Mouse (Mus musculus): Measurements from ENCODE around the gene Spry1. TPM values are rescaled to one million over a fixed set of nuclear protein-coding genes. Genes with fewer than 3 reads are reported as not detected.

Spry1 gene
- total RNA-seq, 2 experiments from 2014 or later = 22.6 to 22.8 TPM

DNA sequence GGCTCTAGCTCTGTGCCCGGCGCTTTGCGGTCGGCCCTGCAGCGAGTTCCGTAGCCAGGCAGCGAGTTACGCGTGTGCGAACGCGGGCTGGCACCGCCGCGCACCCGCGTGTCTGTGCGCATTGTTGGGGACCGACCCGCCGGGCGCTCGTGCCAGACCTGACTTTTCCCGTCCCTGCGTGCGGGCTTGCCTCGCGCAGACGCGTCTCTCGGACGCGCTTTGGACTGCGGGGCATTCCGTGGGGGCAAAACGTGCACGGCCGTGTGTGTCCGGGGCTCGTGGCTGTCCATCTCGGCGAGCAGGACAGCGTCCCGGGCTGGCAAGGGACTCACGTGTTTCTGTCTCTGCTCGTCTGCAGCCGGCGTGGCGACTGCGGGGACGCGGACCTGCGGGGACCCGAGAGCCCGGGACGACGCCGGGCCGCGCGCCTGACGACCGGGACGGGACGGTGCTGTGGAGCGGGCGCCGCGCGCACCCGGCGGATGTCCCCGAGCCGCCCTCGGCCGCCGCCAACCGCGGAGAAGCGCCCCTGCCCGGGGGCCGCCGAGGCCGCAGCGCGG, 495 bp downstream of the Spry1 start:
- peak; percentile 37 for DNase-seq (ENCODE audit: low spot score)
- intact Hi-C loops (cut with DNase I) = loop anchor here (2.0 to 5.0 kb wide), 3 partner anchors 87 to 337 kb away; no protein-coding TSS in a partner anchor

DNA sequence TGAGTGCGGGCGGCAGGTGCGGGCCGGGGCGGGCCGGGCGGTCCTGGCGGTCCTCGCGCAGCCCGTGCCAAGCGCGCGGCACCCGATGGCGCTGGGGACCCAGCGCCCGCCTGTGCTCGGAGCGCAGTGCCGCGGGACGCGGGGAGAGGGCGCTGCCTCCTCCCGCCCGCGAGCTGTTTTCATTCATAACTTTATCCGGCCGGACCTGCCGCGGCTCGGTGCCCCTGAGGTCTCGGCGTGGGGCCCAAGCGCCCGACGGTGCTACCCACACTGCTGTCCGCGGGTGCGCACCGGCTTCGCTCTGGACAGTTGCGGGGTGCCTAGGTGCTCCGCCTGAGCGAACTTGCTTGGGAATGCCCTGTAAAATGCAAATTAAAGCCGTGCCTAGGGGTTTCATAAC, 1.1 kb downstream of the Spry1 start:
- DNase-seq (ENCODE audit: low spot score) = peak; percentile 49
- intact Hi-C loops (cut with DNase I) = loop anchor here (2.0 to 5.0 kb wide), 3 partner anchors 86 to 336 kb away; no protein-coding TSS in a partner anchor

DNA sequence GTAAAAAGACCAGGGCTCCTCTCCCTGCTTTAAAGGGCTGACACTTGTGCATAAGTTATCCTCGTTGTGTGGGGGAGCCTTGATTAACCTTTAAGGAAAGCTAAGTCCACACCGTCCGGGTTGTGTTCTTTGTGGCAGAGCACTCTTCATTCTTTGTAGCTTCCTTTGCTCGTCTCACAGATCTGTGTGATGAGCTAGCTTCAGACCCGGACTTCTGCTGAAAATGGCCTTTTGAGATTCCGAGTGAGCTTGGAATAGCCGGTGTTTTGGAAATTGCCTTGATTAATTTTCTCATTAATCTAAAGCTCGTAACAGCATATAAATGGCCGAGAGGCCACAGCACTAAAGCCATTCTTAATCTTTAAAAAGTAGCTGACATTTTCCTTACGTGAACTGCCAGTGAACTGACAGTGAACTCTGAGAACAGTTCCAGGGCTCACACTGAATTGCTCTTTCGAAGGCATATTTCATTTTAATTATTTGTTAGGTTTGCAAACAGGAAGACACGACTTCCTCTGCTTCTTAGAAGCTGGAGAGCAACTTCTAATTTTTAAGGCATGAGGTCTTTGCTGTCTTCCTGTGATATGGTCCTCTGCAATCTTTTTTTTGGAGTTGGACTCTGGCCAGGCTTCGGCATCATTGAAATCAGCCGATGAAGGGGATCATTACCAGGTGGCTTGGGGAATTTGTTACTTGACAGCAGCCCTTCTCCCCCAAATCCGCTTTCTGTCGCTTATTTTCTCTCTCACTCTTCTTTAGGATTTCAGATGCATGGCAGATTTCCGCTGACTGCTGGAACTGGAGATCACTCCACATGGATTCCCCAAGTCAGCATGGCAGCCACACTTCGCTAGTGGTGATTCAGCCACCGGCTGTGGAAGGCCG, 2.3 kb downstream of the Spry1 start:
- intact Hi-C loops (cut with DNase I) = loop anchor here (2.0 to 5.0 kb wide), 3 partner anchors 85 to 335 kb away; no protein-coding TSS in a partner anchor
- no peak for DNase-seq (ENCODE audit: low spot score)

DNA sequence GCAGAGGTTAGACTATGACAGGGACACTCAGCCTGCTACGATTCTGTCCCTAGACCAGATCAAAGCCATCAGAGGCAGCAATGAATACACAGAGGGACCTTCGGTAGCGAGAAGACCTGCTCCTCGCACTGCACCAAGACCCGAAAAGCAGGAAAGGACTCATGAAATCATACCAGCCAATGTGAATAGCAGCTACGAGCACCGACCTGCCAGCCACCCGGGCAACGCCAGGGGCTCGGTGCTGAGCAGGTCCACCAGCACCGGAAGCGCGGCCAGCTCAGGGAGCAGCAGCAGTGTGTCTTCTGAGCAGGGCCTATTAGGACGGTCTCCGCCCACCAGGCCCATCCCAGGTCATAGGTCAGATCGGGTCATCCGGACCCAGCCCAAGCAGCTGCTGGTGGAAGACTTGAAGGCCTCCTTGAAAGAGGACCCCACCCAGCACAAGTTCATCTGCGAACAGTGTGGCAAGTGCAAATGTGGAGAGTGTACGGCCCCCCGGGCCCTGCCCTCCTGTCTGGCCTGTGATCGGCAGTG, 3.0 kb downstream of the Spry1 start:
- intact Hi-C loops (cut with DNase I) = loop anchor here (5.0 kb wide), 2 partner anchors 85 to 335 kb away; no protein-coding TSS in a partner anchor
- peak; percentile 68 for DNase-seq (ENCODE audit: low spot score)

DNA sequence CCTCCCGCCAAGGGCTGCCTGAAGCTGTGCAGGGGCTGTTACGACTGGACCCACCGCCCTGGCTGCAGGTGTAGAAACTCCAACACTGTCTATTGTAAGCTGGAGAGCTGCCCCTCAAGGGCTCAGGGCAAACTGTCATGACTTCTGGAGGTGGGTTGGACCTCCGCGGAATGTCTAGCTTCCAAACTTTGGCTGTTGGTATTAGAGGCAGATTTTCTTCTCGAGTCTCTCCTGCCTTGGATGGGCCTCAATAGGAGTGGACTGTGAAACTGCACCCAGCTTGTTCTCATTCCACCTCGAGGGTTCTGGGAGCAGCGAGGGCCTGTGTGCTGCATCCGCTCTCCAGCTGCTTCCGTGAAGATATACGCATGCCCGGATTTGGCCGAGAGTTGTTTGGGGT, 3.7 kb downstream of the Spry1 start:
- no peak for DNase-seq (ENCODE audit: low spot score)
- intact Hi-C loops (cut with DNase I) = loop anchor here (5.0 kb wide), 2 partner anchors 84 to 334 kb away; no protein-coding TSS in a partner anchor

DNA sequence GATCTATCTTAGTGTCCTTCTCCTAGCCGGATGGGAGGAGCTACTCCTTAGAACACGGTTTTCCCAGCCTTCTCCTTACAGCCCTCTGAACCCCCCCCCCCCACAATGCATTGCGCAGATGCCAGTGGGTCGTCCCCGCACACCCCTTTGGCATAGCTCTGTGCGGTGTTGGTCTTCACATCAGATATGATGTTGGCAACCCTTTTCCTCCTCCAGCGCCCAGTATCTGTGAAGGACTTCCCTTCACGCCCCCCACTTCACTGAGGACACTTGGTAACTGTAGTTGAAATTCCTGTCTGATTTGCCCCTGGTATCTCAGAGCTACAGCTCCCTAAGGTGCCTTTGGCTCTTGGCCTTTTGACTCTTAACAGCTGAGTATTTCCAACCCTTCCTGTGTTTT, 4.2 kb downstream of the Spry1 start:
- DNase-seq (ENCODE audit: low spot score) = no peak
- intact Hi-C loops (cut with DNase I) = loop anchor here (5.0 kb wide), 2 partner anchors 83 to 333 kb away; no protein-coding TSS in a partner anchor

DNA sequence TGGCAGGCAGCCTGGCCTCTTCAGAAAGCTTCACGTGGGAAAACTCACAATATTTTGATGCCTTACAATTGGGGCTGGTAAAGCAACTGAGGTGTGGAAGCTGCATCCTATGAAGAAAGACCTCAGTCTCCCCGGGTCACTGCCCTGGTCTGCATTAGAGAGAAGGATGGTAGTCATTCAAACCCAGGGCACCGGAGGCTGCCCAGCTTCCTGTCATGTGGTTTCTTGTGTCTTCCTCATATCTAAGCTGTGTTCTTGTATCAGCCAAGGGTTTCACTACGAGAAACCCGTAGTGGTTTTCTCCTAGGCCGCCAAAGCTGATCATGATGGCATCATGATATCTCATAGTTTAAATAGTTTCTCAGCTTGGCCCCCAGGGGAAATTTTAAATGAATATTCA, 5.3 kb downstream of the Spry1 start:
- no peak for DNase-seq (ENCODE audit: low spot score)
- intact Hi-C loops (cut with DNase I) = no loop called here

DNA sequence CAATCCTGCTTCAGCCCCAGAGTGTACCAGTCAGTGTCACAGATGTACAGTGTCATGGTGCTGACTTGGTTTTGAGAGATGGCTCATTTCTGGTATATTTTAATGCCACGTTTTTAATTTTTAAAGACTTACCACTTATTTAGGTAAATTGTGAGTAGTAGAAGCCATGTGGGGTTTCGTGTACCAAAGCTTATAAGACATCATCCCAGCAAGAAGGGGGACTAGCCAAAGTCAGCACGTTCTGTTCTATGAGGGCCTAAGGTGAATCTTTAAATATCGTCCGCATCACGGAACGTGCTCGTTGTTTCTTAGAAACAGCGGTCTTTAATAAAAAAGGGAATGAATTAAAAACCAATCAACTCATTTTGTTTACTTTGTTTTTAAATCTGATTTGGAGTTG, 6.5 kb downstream of the Spry1 start:
- no peak for DNase-seq (ENCODE audit: low spot score)

DNA sequence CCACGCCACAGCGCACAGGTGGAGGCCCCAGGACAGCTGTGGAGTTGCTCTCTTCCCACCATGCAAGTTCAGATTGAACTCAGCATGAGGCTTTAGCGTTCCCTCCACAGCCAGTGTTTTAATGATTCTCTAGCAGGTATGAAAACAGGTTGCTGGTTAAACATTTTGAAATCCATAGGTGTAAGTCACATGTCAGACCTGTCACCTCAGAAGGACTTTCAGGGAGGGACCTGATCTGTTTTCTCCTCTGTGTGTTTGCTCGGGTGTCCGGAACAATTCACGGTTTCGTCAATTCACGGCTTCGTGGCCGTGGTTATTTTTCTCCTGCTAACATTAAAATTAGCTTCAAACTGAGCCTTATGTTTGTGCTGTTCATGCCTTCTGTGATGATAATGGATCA, 7.5 kb downstream of the Spry1 start:
- DNase-seq (ENCODE audit: low spot score) = no peak
- intact Hi-C loops (cut with DNase I) = no loop called here

More for the DNA sequence above, 6.5 kb downstream of the Spry1 start:
- intact Hi-C loops (cut with DNase I) = no loop called here

DNA sequence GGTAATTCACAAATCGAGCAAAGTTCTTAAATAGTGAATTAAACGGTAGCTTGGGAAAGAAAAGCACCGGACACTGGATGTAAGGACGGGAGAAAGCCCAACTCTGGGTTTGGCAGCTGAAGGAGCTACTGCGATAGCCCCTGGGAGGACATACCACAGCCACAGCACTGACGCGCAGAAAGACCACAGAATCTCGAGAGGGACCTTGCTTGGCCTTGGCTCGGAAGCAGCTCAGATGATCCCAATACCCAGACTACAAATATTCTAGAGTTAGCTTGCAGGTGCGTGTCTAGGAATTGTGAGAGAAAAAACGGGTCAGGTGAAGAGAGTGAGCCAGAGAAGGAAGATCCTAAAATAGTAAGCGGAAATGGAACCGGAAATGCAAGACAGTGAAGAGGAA, 8.5 kb downstream of the Spry1 start:
- intact Hi-C loops (cut with DNase I) = no loop called here
- DNase-seq (ENCODE audit: low spot score) = no peak

DNA sequence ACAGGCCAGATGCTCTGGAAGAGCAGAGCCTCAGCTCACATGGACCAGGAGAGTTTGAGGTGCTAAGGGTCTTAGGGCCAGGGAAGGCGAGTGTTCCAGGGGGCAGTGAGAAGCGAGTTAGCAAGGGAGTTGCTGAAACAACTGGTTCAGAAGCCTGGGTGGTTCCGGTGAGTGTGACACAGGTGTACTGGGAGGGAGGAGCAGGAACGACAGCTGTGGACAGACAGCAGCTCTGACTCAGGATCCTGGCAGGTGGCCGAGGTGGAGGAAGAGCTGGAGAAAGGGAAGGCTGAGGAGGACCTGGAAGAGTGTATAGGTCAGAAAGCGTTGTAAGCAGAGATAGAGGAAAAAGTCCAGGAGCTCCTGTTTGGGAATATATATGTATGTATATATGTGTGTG, 9.5 kb downstream of the Spry1 start:
- no peak for DNase-seq (ENCODE audit: low spot score)
- intact Hi-C loops (cut with DNase I) = no loop called here

DNA sequence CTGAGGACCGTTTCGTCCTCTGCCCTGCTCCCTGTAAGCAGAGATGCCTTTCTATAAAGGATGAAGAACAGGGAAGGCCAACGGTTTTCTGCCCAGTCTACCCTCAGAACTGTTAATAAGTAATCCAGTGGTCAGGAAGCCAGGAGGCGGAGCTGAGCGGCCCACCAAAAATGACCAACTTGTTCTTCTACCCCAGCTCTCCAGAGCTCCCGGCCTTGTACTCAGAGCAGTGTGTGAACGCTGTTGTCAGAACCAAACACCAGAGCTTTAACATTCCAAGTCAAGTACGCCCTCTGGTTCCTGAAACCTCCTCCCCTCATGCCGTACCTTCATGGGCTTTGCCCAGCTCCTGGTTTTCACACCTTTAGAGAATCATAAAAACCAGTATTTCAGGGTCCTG, 12.8 kb downstream of the Spry1 start:
- DNase-seq (ENCODE audit: low spot score) = no peak
- intact Hi-C loops (cut with DNase I) = no loop called here

DNA sequence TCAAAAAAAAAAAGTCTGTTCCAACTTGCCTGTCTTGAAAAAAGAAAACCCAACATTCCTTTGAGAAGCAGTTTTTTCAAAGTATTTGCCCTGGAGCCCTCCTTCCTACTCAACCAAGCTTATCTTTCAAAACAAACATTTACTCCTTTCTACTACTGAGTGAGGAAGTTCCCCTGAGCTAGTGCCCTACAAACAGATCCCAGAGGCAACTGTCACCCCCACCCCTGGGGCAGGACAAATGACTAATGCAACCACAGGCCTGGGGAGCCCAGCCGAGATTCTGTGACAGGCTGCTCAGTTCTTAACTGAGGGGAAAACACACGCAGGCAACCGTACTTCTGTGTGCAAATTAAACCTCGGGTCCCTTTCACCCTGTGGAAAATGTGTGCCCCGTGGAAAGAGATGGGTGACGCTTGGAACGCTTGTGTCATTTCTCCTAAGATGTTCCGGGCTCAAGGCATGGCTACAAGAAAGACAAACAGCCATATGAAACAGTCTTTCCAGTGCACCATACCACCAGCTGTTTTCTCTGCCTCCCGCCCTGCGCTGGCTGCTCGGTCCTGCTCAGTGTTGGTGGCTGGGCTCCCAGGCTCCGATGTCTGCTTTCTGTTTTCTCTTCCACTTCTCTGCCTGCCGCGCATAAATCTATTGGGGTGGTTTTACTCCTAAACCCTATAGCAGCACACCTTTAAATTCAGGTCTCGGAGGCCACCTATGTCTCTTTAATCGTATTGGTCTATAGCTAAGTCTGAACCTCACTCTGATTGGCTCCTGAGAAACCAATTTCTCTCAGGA, 14.4 kb downstream of the Spry1 start:
- intact Hi-C loops (cut with DNase I) = no loop called here
- peak; percentile 39 for DNase-seq (ENCODE audit: low spot score)

DNA sequence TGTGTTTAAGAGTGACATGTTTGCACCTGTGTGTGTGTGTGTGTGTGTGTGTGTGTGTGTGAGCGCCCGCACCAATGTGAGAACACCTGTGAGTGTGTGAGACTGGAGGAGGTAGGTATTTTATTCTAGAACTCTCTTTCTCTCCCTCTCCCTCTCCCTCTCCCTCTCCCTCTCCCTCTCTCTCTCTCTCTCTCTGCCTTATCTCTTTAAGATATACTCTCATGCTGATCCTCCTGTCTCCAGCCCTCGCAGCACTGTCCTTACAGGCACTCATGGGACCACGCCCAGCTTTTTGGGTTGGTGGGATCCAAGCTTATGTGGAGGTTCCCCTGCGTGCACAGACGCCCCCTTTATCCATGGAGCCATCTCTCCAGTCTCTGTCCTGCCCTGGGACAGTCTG, 15.0 kb downstream of the Spry1 start:
- intact Hi-C loops (cut with DNase I) = no loop called here

DNA sequence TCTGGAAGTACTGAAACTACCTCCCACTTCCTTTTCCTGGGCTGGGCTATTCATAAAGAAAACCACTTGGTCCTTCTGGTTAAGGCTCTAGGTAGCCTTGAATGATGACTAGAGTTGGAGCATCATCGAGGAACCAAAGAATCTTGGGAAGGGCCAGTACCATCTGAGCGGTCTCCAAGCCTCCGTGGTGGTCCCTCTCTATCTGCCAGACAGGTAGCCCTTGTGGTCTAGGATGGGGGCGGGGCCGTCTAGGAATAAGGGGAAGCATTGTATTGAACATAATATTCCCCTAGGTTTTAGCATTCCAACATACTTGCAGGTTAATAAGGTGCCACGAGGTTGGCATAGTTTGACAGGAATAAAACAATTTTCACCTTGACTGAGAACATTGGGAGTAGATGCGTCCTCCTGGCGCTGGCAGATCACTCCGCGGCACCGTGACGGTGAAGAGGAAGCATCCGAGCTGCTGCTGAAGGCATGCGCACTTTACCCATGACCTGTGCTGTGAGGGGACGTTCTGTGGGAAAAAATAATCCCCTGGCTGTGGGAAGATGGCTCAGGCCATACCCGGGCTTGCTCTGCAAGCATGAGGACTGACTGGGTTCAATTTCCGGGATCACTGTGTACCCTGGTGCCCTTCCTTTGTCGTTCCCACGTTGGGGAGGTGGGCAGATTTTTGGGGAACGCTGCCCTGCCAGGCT, 16.3 kb downstream of the Spry1 start:
- intact Hi-C loops (cut with DNase I) = no loop called here
- DNase-seq (ENCODE audit: low spot score) = no peak

More for the DNA sequence above, 15.0 kb downstream of the Spry1 start:
- DNase-seq (ENCODE audit: low spot score) = no peak

DNA sequence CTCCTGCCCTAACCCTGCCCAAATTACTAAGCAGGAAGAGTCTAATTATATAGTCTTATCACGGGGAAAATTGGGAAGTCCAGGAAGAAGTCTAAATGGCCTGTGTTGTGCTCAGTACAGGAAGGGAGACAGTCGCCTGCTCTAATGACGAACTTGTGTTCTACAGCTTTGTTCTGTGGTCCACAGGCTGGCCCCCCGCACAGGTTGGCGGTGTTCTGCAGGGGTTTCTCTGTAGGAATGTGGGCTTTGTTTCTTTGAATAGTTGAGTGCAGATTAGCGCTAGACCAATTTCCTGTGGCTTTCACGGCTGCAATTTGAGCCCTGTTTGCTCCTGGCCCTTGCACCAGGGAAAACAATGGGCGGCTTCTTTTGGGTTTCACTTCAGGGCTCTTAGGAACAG, 17.3 kb downstream of the Spry1 start:
- DNase-seq (ENCODE audit: low spot score) = peak; percentile 9
- intact Hi-C loops (cut with DNase I) = no loop called here

DNA sequence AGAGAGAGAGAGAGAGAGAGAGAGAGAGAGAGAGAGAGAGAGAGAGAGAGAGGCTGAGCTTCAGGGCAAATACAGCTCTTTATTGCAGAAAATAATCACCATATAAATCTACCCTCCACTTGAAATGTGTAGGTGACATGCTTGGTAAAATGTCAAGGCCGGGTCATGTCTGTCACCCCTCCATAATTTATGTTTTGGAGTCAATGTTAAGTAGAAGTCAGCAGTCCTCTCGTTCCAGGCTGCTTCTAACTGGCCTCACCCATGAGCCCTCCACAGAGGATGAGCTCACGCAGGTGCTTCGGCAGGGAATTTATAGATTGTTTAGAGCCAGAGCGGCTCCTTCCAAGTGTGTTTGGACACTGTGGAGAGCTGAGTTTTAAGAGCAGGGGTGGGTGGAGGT, 18.4 kb downstream of the Spry1 start:
- intact Hi-C loops (cut with DNase I) = no loop called here
- DNase-seq (ENCODE audit: low spot score) = no peak

DNA sequence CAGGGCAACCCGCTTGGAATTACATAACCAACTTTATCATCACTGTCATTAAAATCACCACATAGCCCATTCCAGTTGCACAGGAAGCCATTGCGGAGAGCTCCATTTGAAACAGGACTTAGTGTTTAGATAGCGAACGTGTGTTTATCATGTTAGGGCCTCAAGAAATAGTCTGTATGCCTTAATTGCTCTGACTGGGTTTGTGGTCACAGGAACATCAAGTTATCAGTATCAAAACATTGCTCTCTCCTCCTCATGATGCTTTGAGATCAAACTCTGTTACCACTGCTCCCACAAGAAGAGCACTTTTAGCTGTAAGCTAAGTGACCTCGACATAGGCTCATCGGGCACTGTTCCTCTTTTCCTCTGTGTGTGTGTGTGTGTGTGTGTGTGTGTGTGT, 19.9 kb downstream of the Spry1 start:
- intact Hi-C loops (cut with DNase I) = no loop called here
- DNase-seq (ENCODE audit: low spot score) = no peak

DNA sequence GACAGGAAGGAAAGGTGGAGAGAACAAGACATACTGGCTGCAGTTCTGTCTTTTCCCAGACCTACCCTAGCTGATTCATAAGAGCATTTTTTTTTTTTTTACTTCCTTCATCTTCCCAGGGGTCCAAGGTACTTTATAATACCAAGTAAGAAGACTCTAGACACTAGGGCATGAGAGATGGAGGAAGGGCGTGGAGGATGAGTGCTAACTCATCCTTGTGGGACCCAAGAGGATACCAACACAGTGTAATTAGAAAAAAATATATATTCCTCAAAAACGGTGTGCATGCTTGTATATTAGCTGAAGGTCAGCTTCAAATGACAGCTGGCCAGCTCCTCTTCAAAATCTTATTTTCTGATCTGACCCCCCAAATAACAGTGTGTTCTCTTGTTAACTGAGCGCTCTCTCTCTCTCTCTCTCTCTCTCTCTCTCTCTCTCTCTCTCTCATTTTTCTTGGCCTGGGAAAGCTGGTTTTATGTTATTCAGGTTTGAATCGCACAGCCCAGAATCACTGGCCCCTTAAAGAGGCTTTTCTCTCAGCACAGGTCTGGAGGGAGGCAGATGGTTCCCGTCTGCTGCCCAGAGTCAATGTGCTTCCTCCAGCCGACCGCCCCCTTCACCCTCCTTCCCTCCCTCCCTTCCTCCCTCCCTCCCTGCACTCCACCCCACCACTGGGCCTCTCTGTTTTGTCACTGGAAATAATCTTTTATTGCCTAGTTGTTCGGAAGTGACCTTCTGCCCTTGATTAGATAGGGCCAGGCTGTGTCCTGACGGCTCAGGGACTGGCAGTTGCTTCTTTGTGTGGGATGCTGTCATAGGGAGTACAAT, 26.8 kb downstream of the Spry1 start:
- intact Hi-C loops (cut with DNase I) = no loop called here
- DNase-seq (ENCODE audit: low spot score) = peak; percentile 24

Measured in heart, postnatal 25 days (tissue).